Mouse (Mus musculus): Measurements from ENCODE around the gene Tmem35b. TPM values are rescaled to one million over a fixed set of nuclear protein-coding genes. Genes with fewer than 3 reads are reported as not detected.
"Not testable (repeated sequence)": the region's sequence is repeated elsewhere in the genome, so short reads cannot be mapped to it uniquely, and the experiment has no call there.

The Tmem35b gene
- total RNA-seq (2021) = 1 to 10 TPM; 1.7 to 2.3 TPM
- long read RNA-seq, experiment 1 = 0 reads
- long read RNA-seq, experiment 2, partial matches to known transcripts = 0 of 2 reads
- long read RNA-seq, experiment 2, other reads (novel, unspliced or antisense) = 0 of 2 reads

- no peak for DNase-seq
Measured at GRCm38 (mm10) chr4:127123391-127123790, at the start of gene Tmem35b. Tmem35b (plus strand) TSS chr4:127123691.

DNA sequence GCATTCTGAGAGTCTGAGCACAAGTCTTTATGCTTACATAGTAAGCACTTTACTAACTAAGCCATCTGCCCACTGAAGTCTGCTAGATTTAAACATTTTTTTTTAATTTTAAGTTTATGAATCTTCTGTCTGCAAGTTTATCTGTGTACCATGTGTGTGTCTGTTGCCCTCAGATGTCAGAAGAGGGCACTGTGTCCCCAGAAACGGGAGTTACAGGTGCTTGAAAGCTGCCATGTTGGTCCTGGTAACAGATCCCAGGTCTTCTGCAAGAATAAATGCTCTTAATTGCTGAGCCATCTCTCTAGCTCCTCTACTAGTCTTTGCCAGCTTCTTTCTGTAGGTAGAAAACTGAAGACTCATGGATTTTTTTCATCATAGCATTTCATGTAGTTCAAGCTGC, 48.6 kb upstream of the Tmem35b start:
- DNase-seq = no peak

GRCm38 (mm10) chr4:127076875-127077548, 46.5 kb upstream of the Tmem35b start, which contains the start of gene Zmym6:
Zmym6 (plus strand) TSS chr4:127077383.
- DNase-seq = peak; percentile 96 to 97

- DNase-seq = no peak
Measured at GRCm38 (mm10) chr4:127080806-127081205, 42.7 kb upstream of the Tmem35b start.

- no peak for DNase-seq
Measured at GRCm38 (mm10) chr4:127083131-127083530, 40.4 kb upstream of the Tmem35b start.

DNA sequence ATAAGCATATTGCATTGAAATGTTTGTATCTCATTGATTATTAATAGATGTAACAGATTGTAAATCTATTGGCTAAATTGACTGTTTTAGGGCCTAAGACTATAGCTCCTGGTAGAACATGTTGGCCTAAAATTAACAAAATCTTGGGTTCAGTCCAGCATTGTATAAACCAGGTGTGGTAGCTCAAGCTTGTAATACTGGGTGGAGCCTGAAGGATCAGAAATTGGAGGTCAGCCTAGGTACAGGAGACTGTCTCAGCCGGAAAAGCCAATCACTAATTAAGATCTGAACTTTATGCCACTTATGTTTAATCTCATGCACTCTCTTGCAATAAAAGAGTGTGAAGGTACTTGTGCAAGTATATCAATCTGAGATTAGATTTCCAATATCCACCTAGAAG, 37.7 kb upstream of the Tmem35b start:
- DNase-seq = no peak

DNA sequence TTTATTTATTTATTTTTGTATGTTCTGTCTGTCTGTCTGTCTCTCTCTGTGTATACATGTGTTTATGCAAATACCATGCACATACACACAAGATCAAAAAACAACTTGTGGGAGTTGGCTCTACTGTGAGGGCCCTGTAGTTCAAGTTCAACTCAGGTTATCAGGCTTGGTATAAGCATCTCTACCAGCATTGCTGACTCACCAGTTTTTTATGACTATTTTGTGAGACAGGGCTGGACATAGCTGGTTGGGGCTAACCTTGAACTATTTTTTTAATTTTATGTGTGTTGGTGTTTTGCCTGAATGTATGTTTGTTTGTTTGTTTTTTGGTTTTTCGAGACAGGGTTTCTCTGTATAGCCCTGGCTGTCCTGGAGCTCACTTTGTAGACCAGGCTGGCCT, 32.3 kb upstream of the Tmem35b start:
- DNase-seq = no peak

- no peak for DNase-seq
Measured at GRCm38 (mm10) chr4:127095090-127095489, 28.4 kb upstream of the Tmem35b start.

DNA sequence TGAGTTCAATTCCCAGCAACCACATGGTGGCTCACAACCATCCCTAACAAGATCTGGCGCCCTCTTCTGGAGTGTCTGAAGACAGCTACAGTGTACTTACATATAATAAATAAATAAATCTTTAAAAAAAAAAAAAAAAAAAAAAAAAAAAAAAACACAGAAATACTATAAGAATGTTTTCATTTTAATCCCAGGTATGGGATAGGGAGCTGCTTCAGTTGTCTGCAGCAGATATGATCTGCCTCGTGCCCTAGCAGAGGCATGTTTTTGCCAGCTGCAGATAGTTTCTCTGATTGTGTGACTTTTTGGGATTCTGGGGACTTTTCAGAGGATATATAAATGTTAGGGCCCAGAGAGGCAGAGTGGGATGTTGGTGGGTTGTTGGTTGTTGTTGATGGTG, 23.9 kb upstream of the Tmem35b start:
- not testable (repeated sequence) for DNase-seq

DNA sequence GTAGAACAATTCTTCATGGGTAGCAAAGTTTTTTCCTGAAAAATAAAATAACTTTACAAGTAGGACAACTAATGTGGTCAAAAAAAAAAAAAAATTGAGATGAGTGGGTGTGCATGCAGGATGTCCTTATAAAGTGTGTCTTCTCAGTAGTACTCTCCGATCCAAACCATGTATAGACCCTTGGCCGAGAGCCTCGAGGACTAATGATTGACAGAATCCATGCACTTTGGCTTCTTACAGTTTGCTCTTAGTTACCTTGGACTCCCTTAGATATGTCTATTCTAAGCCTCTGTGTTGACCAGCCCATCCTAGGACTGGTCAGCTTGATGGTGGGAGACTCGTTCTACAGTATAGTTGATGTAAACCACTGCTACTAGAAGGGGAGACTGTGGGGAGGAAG, 15.9 kb upstream of the Tmem35b start:
- DNase-seq = no peak

- DNase-seq = no peak
Measured at GRCm38 (mm10) chr4:127110570-127110969, 12.9 kb upstream of the Tmem35b start.

DNA sequence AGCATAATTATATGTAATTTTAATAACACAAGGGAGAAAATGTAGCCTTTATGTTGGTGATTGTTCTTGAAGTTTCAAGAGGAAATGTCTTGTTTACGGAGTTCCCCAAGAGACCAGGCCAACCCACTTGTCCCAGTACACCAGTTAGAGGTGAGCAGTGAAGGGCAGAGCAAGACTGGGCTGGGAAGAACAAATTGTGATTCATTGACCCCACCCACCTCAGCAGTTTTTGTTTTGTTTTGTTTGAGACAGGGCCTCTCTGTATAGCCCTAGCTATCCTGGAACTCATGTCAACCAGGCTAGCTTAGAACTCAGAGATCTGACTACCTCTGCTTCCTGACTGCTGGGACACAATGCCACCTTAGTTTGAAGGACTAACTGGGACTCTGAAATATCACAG, 840 bp downstream of the Tmem35b start:
- no peak for DNase-seq

GRCm38 (mm10) chr4:127125834-127126463, 2.5 kb downstream of the Tmem35b start:
- DNase-seq = peak; percentile 87 to 89

DNA sequence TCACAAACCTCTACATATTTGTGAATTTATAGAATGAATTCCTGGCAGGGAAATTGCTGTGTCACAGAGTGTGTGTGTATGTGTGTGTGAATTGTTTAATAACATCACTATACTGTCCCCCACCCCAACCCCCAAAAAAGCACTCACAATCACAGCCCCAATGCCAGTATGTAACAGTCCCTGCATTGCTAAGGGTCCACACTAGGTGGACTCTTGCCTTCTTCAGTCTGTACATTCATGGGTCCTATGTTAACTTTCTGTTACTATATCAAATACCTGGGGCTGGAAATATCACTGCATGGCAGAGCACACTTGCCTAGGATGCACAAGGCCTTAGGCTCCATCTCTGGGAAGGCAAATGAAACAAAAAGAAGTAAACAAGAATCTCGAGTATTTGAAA, 11.2 kb downstream of the Tmem35b start:
- DNase-seq = no peak

GRCm38 (mm10) chr4:127137591-127137990, 14.1 kb downstream of the Tmem35b start:
- DNase-seq = no peak

GRCm38 (mm10) chr4:127138486-127138885, 15.0 kb downstream of the Tmem35b start:
- DNase-seq = no peak

DNA sequence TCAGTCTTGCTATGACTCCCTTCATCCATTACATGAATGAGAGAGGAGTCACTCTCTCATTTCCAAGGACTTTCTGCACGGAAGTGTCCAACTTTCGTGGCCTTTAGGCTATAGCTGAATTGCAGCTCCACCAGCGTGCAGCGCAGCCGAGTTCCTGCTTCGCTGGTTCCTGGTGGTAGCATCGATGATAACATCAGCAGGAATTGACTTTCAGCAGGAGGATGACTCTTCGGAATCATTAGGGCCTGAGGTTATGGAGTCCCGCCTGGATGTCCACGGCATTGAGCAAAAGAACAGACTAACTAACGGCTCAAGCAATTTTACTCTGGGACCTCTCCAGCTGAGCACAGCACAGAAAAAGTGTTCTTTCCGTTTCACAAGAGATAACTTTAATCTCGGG, 26.5 kb downstream of the Tmem35b start:
- DNase-seq = no peak

DNA sequence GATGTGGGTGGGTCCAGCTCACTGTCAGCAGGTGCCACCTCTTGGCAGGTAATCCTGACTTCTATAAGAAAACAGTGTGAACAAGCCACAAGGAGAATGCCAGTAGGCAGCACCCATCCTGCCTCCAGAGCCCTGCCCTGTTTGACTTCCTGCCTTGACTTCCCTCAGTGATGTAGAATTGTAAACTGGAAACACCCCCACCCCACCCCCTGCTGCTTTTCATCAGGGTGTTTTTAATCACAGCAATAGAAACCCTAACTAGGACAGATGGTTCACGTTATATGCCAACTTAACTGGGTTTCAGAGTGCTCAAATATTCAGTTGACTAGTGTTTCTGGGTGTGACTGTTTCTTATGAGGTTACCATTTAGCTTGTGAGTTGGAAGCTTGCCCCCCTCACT, 29.9 kb downstream of the Tmem35b start:
- no peak for DNase-seq

GRCm38 (mm10) chr4:127155757-127156156, 32.3 kb downstream of the Tmem35b start:
- DNase-seq = no peak

DNA sequence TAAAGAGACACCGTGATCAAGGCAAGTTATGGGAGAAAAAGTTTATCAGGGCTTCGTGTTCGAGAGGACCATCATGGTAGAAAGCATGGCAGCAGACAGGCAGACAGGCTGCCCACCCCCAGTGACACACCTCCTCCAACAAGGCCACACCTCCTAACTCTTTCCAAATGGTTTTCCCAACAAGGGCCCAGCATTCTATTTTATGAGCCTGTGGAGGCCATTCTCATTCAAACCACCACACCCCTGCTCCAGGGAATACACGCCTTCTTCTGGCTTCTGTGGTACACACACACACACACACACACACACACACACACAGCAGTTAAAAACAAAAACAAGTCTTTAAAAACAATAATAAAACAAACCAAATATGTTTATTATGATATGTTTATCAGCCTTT, 34.3 kb downstream of the Tmem35b start:
- no peak for DNase-seq

DNA sequence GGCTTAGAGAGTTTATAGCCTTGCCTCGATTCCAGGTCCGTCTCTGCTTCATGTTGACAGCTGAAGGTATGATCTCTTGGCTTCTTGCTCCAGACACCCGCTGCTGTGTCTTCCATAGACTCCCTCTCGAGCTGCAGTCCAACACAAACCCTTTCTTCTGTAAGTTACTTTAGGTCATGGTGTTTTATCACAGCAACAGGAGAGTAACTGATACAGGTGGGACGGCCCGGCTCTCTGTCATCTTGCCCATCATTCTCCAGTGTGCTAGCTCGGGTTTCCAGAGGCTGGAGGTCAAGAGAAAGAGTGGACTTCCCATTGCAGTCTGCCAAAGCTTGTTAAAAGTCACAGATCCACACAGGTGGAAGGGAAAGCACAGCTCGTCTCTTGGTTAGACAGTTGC, 40.4 kb downstream of the Tmem35b start:
- DNase-seq = no peak

DNA sequence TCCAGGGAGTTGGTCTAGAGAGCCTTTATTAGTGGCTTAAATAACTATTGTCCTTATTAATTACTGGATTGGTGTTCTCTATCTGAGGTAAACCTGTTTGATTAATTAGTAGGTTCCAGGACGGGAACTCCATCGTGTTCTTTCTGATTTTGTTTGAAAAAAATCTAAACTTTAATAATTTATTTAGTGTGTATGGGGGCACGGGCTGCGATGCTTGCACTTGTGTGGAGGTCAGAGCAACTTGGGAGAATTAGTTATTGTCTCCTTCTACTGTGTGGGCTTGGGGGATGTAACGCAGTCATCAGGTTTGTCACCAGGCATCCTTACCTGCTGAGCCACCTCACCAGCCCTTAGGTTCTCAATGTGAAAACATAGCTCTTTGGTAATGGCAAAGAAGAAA, 43.6 kb downstream of the Tmem35b start:
- DNase-seq = no peak

- DNase-seq = no peak
Measured at GRCm38 (mm10) chr4:127167731-127168130, 44.2 kb downstream of the Tmem35b start.

Measured in heart, adult 18-20 months (tissue).